Mouse (Mus musculus) adrenal gland, postnatal 25 days (tissue): ENCODE data around the gene Ptges. TPM values are rescaled to one million over a fixed set of nuclear protein-coding genes. Genes with fewer than 3 reads are reported as not detected.
"Not testable (repeated sequence)": the region's sequence is repeated elsewhere in the genome, so short reads cannot be mapped to it uniquely, and the experiment has no call there.

Experiments
- DNase-seq: peaks from one replicate; pipeline ENCODE4 v3.0.0; 2021; ENCODE audit warnings: mixed read lengths
- long read RNA-seq: library from polyadenylated mRNA; stranded (forward); transcript quantifications from one replicate; pipeline ENCODE4 v2.0.0, GENCODE M21; 2021
- total RNA-seq: library from RNA; stranded (reverse); gene quantifications from 2 replicates; pipeline ENCODE4 v1.2.3, GENCODE M21; 2021

The Ptges gene
- total RNA-seq: 15.8 and 16.7 TPM in 2 replicates
- long read RNA-seq, transcript Ptges-202 (3 exons, 3,647 nt): major isoform, 5 of 10 reads
- long read RNA-seq, partial matches to known transcripts: 0 of 10 reads
- long read RNA-seq, other reads (novel, unspliced or antisense): 5 of 10 reads

GRCm38 (mm10) chr2:30929483-30930045 lies at the start of gene Ptges:
Gene Ptges, minus strand, starts transcription at chr2:30929863.
- peak; percentile 79 for DNase-seq

DNA sequence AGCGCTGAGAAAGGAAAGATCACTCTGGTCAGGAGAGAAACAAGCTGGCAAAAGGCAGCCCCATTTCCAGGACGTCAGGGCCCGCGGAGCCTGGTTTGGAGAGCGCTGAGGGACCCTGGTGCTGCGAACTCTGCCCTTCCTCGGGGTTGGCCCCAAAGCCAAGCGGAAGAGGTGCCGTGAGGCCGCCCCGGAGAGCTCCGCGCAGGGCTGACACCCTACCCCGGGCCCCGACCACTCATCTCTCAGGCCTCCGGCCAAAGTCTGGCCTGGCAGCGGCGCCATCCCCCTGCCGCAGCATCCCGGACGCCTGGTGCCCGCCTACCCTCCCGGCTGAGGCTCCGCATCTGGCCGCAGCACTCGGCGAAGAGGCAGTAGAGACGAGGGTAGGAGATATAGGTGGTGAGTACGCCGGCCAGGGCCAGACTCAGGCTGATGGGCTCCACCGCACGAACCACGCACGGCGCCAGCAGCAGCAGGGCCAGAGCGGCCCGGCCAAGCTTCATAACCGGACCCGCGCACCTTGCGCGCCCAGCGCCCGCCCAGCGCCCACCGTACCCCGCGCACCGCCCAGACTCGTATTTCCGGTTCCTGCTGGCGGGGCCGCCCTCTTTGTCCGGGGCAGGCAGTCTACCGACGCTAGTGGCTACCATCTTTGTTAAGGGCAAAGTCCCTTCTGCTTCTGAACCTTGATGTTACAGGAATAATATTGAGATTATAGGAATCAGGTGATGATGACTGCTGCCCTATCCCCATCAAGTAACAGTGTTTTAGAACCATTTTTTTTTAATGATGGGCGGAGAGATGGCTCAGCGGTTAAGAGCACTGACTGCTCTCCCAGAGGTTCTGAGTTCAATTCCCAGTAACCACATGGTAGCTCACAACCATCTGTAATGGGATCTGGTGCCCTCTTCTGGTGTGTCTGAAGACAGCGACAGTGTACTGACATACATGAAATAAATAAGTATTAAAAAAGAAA lies 38.0 kb upstream of the Ptges start, which contains the start of gene Tor1a:
Tor1a (minus strand) TSS at position 582 of the 976 bp plus-strand sequence.
- DNase-seq: peak; percentile 88

GRCm38 (mm10) chr2:30966826-30967225 lies 37.2 kb upstream of the Ptges start:
- DNase-seq: no peak

DNA sequence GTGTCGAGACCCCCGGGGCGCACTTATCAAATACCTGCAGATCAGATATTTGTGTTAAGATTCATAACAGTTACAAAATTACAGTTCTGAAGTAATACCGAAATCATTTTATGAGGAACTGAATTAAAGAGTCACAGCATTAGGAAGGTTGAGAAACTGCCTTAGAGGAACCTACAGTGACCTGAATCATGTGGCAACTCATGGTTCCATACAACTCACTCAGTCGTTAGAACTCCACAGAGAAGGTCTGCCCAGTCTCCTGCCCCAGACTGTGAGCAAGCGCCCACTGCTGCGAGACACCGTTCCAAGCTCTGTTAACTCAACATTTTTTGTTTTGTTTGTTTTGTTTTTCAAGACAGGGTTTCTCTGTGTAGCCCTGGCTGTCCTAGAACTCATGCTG lies 36.0 kb upstream of the Ptges start:
- DNase-seq: no peak

DNA sequence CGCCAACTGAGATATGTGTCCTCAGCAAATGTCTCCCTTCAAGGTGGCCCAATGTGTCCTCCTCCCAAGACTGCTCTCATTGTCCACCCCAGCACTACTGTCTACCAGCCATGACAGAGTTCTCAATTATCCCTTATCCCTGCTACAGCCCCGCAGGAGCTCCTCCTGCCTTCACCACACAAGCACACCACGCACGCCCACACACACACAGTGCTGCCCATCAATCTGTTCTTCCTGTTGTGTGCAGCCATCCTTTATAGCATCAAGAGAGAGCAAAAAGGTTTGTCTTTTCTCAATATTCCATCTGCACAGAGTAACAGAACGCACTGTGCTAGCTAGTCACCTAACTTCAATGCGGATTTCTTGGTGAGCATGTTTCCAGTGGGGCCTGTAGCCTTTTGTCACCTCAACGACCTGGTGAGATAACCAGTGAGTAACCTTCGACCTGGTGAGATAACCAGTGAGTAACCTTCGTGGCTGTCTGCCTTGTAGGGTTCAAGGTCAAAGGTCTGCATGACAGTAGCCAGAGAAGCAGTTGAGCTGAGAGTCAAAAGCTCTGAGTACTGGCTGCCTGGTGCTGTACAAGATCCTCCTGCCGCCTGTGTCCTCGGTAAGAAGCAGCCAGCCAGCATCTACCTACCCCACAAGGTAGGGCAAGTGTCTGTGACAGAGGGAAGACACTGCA lies 33.0 kb upstream of the Ptges start:
- DNase-seq: no peak

DNA sequence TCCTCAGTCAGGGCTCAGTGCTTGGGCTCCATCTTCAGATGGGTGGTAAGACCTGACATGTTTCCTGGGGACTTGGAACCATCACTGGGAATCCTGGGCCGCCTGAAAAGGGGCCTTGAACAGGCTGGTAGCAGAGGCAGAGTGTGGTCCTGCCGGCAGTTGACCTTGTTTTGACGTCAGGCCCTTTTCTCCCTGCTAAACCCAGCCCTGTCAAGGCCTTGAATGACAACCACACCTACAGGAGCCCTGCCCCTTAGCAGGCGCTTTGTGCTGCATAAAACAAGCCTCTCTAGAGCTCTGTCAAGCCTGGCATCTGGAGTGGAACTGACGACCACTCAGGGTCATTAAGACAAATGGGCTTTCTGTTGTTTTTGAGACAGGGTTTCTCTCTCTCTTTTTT lies 30.2 kb upstream of the Ptges start:
- no peak for DNase-seq

- DNase-seq: no peak
These were observed 29.1 kb upstream of the Ptges start for GRCm38 (mm10) chr2:30958726-30959125.

GRCm38 (mm10) chr2:30957511-30957910 lies 27.8 kb upstream of the Ptges start:
- no peak for DNase-seq

GRCm38 (mm10) chr2:30954797-30955196 lies 25.1 kb upstream of the Ptges start:
- DNase-seq: no peak

DNA sequence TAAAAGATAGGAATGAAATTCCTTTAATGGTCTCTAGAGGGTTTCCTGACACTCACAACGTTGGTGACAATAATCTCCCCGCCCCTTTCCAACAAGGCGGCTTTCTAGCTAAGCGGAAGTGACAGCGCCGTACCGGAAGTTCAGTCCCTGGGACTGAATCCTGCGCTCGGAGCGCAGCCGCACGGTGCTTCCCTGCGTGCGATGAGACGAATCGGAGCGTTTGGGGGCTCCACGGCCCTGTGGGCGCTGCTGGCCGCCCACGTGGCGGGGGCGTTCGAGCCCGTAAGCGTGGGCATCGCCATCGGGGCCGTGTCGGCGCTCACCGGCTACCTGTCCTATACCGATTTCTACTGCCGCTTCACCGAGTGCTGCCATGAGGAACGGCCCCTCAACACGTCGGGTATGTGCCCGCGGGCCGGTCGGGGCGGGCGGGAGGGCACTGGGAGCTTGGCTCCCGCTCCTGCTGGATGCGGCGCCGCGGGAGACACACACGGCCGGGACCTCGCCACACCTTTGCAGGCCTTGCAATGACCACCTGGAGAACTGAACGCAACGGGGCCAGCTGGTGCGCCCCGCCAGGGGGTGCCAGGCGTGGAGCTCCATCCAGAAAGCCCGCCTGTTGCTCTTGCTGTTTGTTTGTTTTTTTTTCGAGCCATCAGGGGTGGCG lies 23.3 kb upstream of the Ptges start, which contains the start of gene Tor1b:
Tor1b (plus strand) TSS at position 136 of the 667 bp plus-strand sequence.
- peak; percentile 82 for DNase-seq

- DNase-seq: no peak
These were observed 22.8 kb upstream of the Ptges start for GRCm38 (mm10) chr2:30952457-30952823.

DNA sequence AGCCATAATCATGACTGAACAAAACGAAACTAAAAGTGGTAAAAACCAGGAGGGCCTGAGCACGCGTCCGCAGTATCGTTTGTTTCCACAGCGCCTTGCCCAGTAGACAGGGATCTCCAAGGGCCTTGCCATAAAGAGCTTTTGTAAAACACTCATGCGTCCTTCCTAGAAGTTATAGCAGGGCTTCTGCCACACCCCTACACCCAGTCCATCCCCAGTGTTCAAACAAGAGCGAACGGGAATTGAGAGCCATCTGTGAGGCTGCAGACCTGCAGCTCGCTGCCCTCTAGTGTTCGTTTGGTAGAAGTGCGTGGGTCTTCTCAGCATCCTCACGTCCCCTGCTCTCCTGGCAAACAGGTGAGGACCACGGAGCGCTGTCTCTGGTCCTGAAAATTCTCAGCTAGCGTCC lies 12.9 kb upstream of the Ptges start:
- DNase-seq: peak; percentile 33

DNA sequence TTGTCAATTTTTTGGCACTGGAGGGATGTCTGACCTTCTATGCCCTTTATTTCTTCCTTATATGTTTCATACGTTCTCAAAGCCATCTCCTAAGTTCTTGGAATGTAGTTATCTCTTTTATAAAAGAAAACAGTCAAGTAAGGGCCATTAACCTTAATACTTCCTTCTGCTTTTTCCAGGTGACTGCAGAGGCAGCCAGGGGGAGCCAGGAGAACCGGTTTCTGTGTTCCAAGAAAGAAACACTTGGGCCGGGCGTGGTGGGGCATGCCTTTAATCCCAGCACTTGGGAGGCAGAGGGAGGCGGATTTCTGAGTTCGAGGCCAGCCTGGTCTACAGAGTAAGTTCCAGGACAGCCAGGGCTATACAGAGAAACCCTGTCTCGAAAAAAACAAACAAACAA lies 12.5 kb upstream of the Ptges start:
- not testable (repeated sequence) for DNase-seq

GRCm38 (mm10) chr2:30941586-30941985 lies 11.9 kb upstream of the Ptges start:
- no peak for DNase-seq

- no peak for DNase-seq
These were observed 8.9 kb upstream of the Ptges start for GRCm38 (mm10) chr2:30938574-30938991.

- DNase-seq: no peak
These were observed 8.1 kb upstream of the Ptges start for GRCm38 (mm10) chr2:30937731-30938130.

- no peak for DNase-seq
These were observed 7.1 kb upstream of the Ptges start for GRCm38 (mm10) chr2:30936808-30937207.

- peak; percentile 71 for DNase-seq
These were observed 4.3 kb upstream of the Ptges start for GRCm38 (mm10) chr2:30933917-30934450.

- no peak for DNase-seq
These were observed 3.4 kb upstream of the Ptges start for GRCm38 (mm10) chr2:30933032-30933431.

- DNase-seq: no peak
These were observed 2.3 kb upstream of the Ptges start for GRCm38 (mm10) chr2:30931922-30932321.

DNA sequence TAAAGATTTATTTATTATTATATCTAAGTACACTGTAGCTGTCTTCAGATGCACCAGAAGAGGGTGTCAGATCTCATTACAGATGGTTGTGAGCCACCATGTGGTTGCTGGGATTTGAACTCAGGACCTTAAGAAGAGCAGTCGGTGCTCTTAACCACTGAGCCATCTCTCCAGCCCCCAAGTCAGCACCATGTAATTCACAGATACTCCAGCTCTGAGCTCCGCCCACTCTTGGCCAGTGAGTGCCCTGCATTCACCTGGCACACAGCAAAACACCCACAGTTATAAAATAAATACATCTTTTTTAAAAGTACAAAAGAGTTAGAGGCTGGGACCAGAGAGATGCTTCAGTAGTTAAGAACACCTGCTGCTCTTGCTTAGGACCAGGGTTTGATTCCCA lies 1.2 kb upstream of the Ptges start:
- not testable (repeated sequence) for DNase-seq
